Comparison of ENCODE assay signal across 19 mouse cellular contexts in the genomic region with DNA sequence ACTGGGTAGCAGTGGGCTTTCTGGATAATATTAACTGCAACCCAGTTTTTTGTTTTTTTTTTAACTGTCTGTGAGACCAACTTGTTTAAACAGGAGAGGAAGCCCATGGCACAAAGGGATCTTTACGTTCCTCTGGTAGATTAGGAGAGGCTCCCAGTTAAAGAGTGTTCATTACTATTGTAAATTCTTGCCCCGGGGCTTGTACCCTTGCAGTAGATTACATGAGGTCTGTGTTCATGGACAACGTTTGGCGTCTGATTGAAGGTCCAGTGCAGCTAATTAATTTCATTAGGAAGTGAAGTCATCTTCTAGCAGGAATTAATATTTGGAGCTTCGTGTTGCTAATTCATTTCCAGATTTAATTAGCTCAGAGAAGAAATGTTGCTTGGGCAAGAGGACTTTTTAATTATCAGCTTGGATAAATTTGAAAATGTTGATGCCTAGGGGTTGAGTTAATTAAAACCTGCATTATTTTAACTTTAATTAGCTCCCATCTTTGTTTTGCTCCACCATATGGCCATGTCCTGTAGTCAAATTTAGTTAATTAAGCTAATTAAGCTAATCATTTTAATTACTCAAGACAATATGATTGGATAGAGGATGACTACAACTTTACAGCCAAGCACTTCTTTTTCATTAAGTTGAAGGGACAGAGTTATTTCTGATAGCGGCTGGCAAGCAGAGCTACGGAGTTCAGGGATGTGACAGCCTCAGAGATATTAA. TPM values are rescaled to one million over a fixed set of nuclear protein-coding genes. Genes with fewer than 3 reads are reported as not detected.
A peak's percentile ranks its signal among the peaks of the same experiment; 100 is the strongest.
DNase-seq lines count a peak whose midpoint lies in the region; ATAC-seq lines count a peak whose summit lies in the region.
"Had no signal": no experiment of that assay in that cellular context is flagged by ENCODE, and none has a peak within 500 bp of the region (broad histone marks: within the 10 kb centered on the region; RNA-seq: fewer than 3 reads in every experiment).

No protein-coding gene starts in this region.

- H3K36me3 ChIP-seq in hindbrain, embryonic 12.5 days: no peaks in the 10 kb centered on the region
- no peaks in the 10 kb centered on the region for H3K36me3 ChIP-seq in hindbrain, embryonic 11.5 days (ENCODE audit: control insufficient read depth, insufficient read depth, low read length)
- H3K36me3 ChIP-seq in forebrain, embryonic 15.5 days: no peaks in the 10 kb centered on the region
- H3K36me3 ChIP-seq in midbrain, embryonic 14.5 days (ENCODE audit: control insufficient read depth, insufficient read depth, low read length): no peaks in the 10 kb centered on the region
- H3K36me3 ChIP-seq: embryonic facial prominence, embryonic 12.5 days; heart, embryonic 12.5 days; limb, embryonic 13.5 days had no signal

- no peaks in the 10 kb centered on the region for H3K4me1 ChIP-seq in hindbrain, embryonic 12.5 days
- H3K4me1 ChIP-seq in hindbrain, embryonic 11.5 days (replicated peaks; ENCODE audit: control insufficient read depth, insufficient read depth, low read length): no peaks in the 10 kb centered on the region
- peaks cover 12% of the 10 kb centered on the region; the same call in 1 of the 2 replicates for H3K4me1 ChIP-seq in forebrain, embryonic 15.5 days
- H3K4me1 ChIP-seq in midbrain, embryonic 14.5 days (ENCODE audit: control insufficient read depth, insufficient read depth, low read length): no peaks in the 10 kb centered on the region
- H3K4me1 ChIP-seq: embryonic facial prominence, embryonic 12.5 days; heart, embryonic 12.5 days had no signal

- H3K27me3 ChIP-seq in hindbrain, embryonic 12.5 days: no peaks in the 10 kb centered on the region
- no peaks in the 10 kb centered on the region for H3K27me3 ChIP-seq in hindbrain, embryonic 11.5 days (ENCODE audit: control insufficient read depth, insufficient read depth, low read length)
- H3K27me3 ChIP-seq in forebrain, embryonic 15.5 days: peaks cover 41% of the 10 kb centered on the region
- H3K27me3 ChIP-seq in midbrain, embryonic 14.5 days (ENCODE audit: control insufficient read depth, insufficient read depth, low read length): no peaks in the 10 kb centered on the region
- H3K27me3 ChIP-seq: embryonic facial prominence, embryonic 12.5 days; heart, embryonic 12.5 days; limb, embryonic 13.5 days had no signal

- H3K9ac ChIP-seq in hindbrain, embryonic 12.5 days: no peak overlapping the region
- no peak overlapping the region for H3K9ac ChIP-seq in hindbrain, embryonic 11.5 days (ENCODE audit: low read depth, low read length)
- H3K9ac ChIP-seq in forebrain, embryonic 15.5 days (replicated peaks): no peak overlapping the region
- no peak overlapping the region for H3K9ac ChIP-seq in midbrain, embryonic 14.5 days (replicated peaks; ENCODE audit: low read length)
- H3K9ac ChIP-seq: embryonic facial prominence, embryonic 12.5 days; heart, embryonic 12.5 days; limb, embryonic 13.5 days; liver, embryonic 14.5 days had no signal

- DNase-seq in hindbrain, embryonic 11.5 days (ENCODE audit: low spot score): no peak
- DNase-seq in midbrain, embryonic 14.5 days: peak; percentile 60
- DNase-seq in retina, postnatal 1 day: peak; percentile 83
- DNase-seq in kidney, postnatal 14 days: no peak
- DNase-seq: adrenal gland, postnatal 25 days; cerebellum, adult 8-10 months; right cerebral cortex, postnatal 25 days; thymus, postnatal 14 days had no signal

- H3K4me3 ChIP-seq in hindbrain, embryonic 12.5 days: no peak overlapping the region
- H3K4me3 ChIP-seq in hindbrain, embryonic 11.5 days (ENCODE audit: low read depth, low read length): no peak overlapping the region
- no peak overlapping the region for H3K4me3 ChIP-seq in forebrain, embryonic 15.5 days
- no peak overlapping the region for H3K4me3 ChIP-seq in midbrain, embryonic 14.5 days (replicated peaks; ENCODE audit: low read depth, low read length)
- H3K4me3 ChIP-seq: embryonic facial prominence, embryonic 12.5 days; heart, embryonic 12.5 days; limb, embryonic 13.5 days; myocyte had no signal

- 66% methylated on average over 7 of the region's 7 CpGs for WGBS in hindbrain, embryonic 12.5 days
- 80% methylated on average over 7 of the region's 7 CpGs for WGBS in hindbrain, embryonic 11.5 days
- WGBS in forebrain, embryonic 15.5 days: 20% methylated on average over 7 of the region's 7 CpGs
- WGBS in midbrain, embryonic 14.5 days: 67% methylated on average over 7 of the region's 7 CpGs

- no peaks in the 10 kb centered on the region for H3K9me3 ChIP-seq in hindbrain, embryonic 12.5 days (replicated peaks)
- no peaks in the 10 kb centered on the region for H3K9me3 ChIP-seq in hindbrain, embryonic 11.5 days (ENCODE audit: control insufficient read depth, low read length)
- no peaks in the 10 kb centered on the region for H3K9me3 ChIP-seq in forebrain, embryonic 15.5 days
- no peaks in the 10 kb centered on the region for H3K9me3 ChIP-seq in midbrain, embryonic 14.5 days (ENCODE audit: control insufficient read depth, low read length)
- H3K9me3 ChIP-seq: embryonic facial prominence, embryonic 12.5 days; limb, embryonic 13.5 days had no signal

- peak; percentile 68; the same call in 1 of the 2 replicates for ATAC-seq in hindbrain, embryonic 12.5 days (ENCODE audit: low FRiP score)
- ATAC-seq in hindbrain, embryonic 11.5 days (ENCODE audit: low FRiP score): no peak
- peak; percentile 79 for ATAC-seq in forebrain, embryonic 15.5 days (replicated peaks)
- peak; percentile 43; the same call in 1 of the 2 replicates for ATAC-seq in midbrain, embryonic 14.5 days (ENCODE audit: low FRiP score, low TSS enrichment)
- ATAC-seq in monocyte, adult 5-6 weeks (replicated peaks; ENCODE audit: insufficient number of reproducible peaks, low FRiP score, low TSS enrichment, poor library complexity, severe bottlenecking): no peak
- ATAC-seq: intestine, embryonic 16.5 days had no signal

- H3K27ac ChIP-seq in hindbrain, embryonic 12.5 days: no peak overlapping the region
- H3K27ac ChIP-seq in hindbrain, embryonic 11.5 days (ENCODE audit: low read depth, low read length): no peak overlapping the region
- peak overlapping the region; percentile 49; the same call in 1 of the 2 replicates for H3K27ac ChIP-seq in forebrain, embryonic 15.5 days (replicated peaks)
- no peak overlapping the region for H3K27ac ChIP-seq in midbrain, embryonic 14.5 days (replicated peaks; ENCODE audit: low read depth, low read length)
- H3K27ac ChIP-seq: embryonic facial prominence, embryonic 12.5 days; kidney, postnatal 0 days; limb, embryonic 13.5 days; liver, embryonic 14.5 days; stomach, postnatal 0 days had no signal

- no peak overlapping the region for H3K4me2 ChIP-seq in hindbrain, embryonic 12.5 days (replicated peaks)
- H3K4me2 ChIP-seq in hindbrain, embryonic 11.5 days (replicated peaks; ENCODE audit: low read depth, low read length): no peak overlapping the region
- no peak overlapping the region for H3K4me2 ChIP-seq in forebrain, embryonic 15.5 days (replicated peaks)
- H3K4me2 ChIP-seq in midbrain, embryonic 14.5 days (ENCODE audit: low read length): no peak overlapping the region
- H3K4me2 ChIP-seq: embryonic facial prominence, embryonic 12.5 days; heart, embryonic 12.5 days; limb, embryonic 13.5 days had no signal

RNA-seq across cellular contexts. Expression of a gene that starts 31.0 kb away (rescaled TPM):
- 62.0 and 64.7 TPM in 2 replicates for polyA plus RNA-seq in hindbrain, embryonic 12.5 days (2016; fragmentation: Nextera tagmentation; extraction: Ambion mirVana)
- polyA plus RNA-seq in hindbrain, embryonic 11.5 days (2014; fragmentation: Nextera tagmentation; extraction: Ambion mirVana): 64.6 and 69.4 TPM in 2 replicates
- 133 and 136 TPM in 2 replicates for polyA plus RNA-seq in forebrain, embryonic 15.5 days (2015; fragmentation: Nextera tagmentation; extraction: Ambion mirVana)
- polyA plus RNA-seq in midbrain, embryonic 14.5 days (2014; fragmentation: Nextera tagmentation; extraction: Ambion mirVana): 67.5 and 87.9 TPM in 2 replicates
- total RNA-seq in monocyte, adult 5-6 weeks (2017): 65.3 to 118 TPM (median 104 TPM) in 3 replicates

Comparison
In these comparisons a context has a peak if more than half of its experiments do, and no peak if none do; other contexts are left out.
1. ATAC-seq: peak in hindbrain, embryonic 12.5 days (single experiment), forebrain, embryonic 15.5 days (single experiment) and midbrain, embryonic 14.5 days (single experiment); none in hindbrain, embryonic 11.5 days (single experiment) and monocyte, adult 5-6 weeks (single experiment).
2. DNase-seq: peak in midbrain, embryonic 14.5 days (single experiment) and retina, postnatal 1 day (single experiment); none in hindbrain, embryonic 11.5 days (single experiment) and kidney, postnatal 14 days (single experiment).